Mouse (Mus musculus): ENCODE results near the gene Vrk2.

- no peak for TF ChIP-seq CTCF (IDR thresholded peaks at IDR 0.05; ENCODE audit: insufficient read depth, low read depth, low read length)
- no peak for TF ChIP-seq POLR2A (IDR thresholded peaks at IDR 0.05; ENCODE audit: insufficient read depth, low read depth, low read length)
Measured at GRCm38 (mm10) chr11:26594487-26594886, 688 bp upstream of the Vrk2 start.
